ENCODE assay signal across 17 mouse cellular contexts in the genomic region with DNA sequence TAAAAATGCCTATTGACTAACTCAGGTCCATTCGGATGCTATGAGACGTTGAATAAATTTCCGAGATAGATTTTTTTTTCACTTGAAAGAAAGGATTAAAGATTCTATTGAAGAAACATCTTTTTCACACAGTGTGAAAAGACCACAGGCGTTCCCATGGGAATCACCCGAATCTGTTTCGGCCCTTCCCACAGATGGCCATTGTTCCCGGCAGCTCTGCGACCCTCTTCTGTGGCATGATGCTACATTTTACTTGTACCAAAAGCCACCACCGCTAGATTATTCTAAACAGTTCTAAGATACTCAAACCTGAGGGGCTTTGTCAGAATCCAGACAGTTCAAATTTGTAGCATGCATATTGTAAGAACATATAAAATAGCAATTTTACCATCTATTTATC. TPM values are rescaled to one million over a fixed set of nuclear protein-coding genes. Genes with fewer than 3 reads are reported as not detected.
DNase-seq lines count a peak whose midpoint lies in the region; ATAC-seq and TF ChIP-seq lines count a peak whose summit lies in the region.
"Had no signal": no experiment of that assay in that cellular context is flagged by ENCODE, and none has a peak within 500 bp of the region (broad histone marks: within the 10 kb centered on the region; RNA-seq: fewer than 3 reads in every experiment).

No protein-coding gene starts in this region.

- ATAC-seq in kidney, postnatal 0 days (replicated peaks; ENCODE audit: low FRiP score, low read depth) = no peak
- ATAC-seq in forebrain, embryonic 13.5 days = no peak
- ATAC-seq in hindbrain, embryonic 14.5 days (ENCODE audit: low FRiP score) = no peak
- peak; percentile 47; the same call in 1 of the 2 replicates for ATAC-seq in midbrain, embryonic 16.5 days
- ATAC-seq: inflammation-experienced regulatory T-cells, adult 6 months had no signal

- peak overlapping the region; percentile 68 for H3K27ac ChIP-seq in kidney, postnatal 0 days
- H3K27ac ChIP-seq in forebrain, embryonic 13.5 days = no peak overlapping the region; the same call in 1 of the 2 replicates
- H3K27ac ChIP-seq in hindbrain, embryonic 14.5 days = no peak overlapping the region
- no peak overlapping the region for H3K27ac ChIP-seq in midbrain, embryonic 16.5 days (ENCODE audit: low read length)
- H3K27ac ChIP-seq: limb, embryonic 15.5 days had no signal

- H3K36me3 ChIP-seq in kidney, postnatal 0 days (ENCODE audit: insufficient read depth, low read length) = no peaks in the 10 kb centered on the region
- no peaks in the 10 kb centered on the region for H3K36me3 ChIP-seq in forebrain, embryonic 13.5 days (ENCODE audit: poor library complexity, severe bottlenecking)
- no peaks in the 10 kb centered on the region for H3K36me3 ChIP-seq in hindbrain, embryonic 14.5 days (replicated peaks; ENCODE audit: control insufficient read depth, insufficient read depth)
- no peaks in the 10 kb centered on the region for H3K36me3 ChIP-seq in midbrain, embryonic 16.5 days (ENCODE audit: control insufficient read depth, insufficient read depth, low read length)
- H3K36me3 ChIP-seq: limb, embryonic 15.5 days had no signal

- H3K4me3 ChIP-seq in kidney, postnatal 0 days (replicated peaks; ENCODE audit: low read depth, low read length) = peak overlapping the region; percentile 30; the same call in 1 of the 2 replicates
- H3K4me3 ChIP-seq in forebrain, embryonic 13.5 days = no peak overlapping the region
- no peak overlapping the region for H3K4me3 ChIP-seq in hindbrain, embryonic 14.5 days (replicated peaks; ENCODE audit: low read length)
- no peak overlapping the region for H3K4me3 ChIP-seq in midbrain, embryonic 16.5 days (ENCODE audit: low read depth, low read length)
- H3K4me3 ChIP-seq: limb, embryonic 15.5 days had no signal

- no peak for TF ChIP-seq CTCF in kidney, postnatal 0 days (IDR thresholded peaks at IDR 0.05; ENCODE audit: low read depth)

- DNase-seq in kidney, postnatal 0 days (ENCODE audit: low spot score) = no peak
- DNase-seq in kidney, adult 8-10 months = no peak
- DNase-seq in hindbrain, embryonic 14.5 days (ENCODE audit: low spot score) = peak; percentile 31
- DNase-seq in spleen, adult 12 weeks (ENCODE audit: low spot score) = no peak
- DNase-seq in heart, postnatal 14 days = no peak
- no peak for DNase-seq in gastrocnemius, adult 8-10 months (ENCODE audit: low spot score in 2 of 2)
- DNase-seq: heart, adult 11 months; lung, adult 18-20 months; thymus, adult 18-20 months had no signal

- H3K9me3 ChIP-seq in kidney, postnatal 0 days (replicated peaks; ENCODE audit: low read length) = no peaks in the 10 kb centered on the region
- no peaks in the 10 kb centered on the region for H3K9me3 ChIP-seq in forebrain, embryonic 13.5 days (replicated peaks)
- no peaks in the 10 kb centered on the region for H3K9me3 ChIP-seq in hindbrain, embryonic 14.5 days (ENCODE audit: control insufficient read depth, low read length)
- H3K9me3 ChIP-seq in midbrain, embryonic 16.5 days (replicated peaks; ENCODE audit: control insufficient read depth, low read length, poor library complexity, severe bottlenecking) = no peaks in the 10 kb centered on the region
- H3K9me3 ChIP-seq: limb, embryonic 15.5 days had no signal

- intact Hi-C loops in heart, postnatal 14 days (cut with DNase I) = no loop called here

- no peaks in the 10 kb centered on the region for H3K4me1 ChIP-seq in kidney, postnatal 0 days (replicated peaks; ENCODE audit: insufficient read depth, low read length)
- peaks cover 18% of the 10 kb centered on the region for H3K4me1 ChIP-seq in forebrain, embryonic 13.5 days
- 0 out of 2 replicates have a peak, but pooled peaks cover 4% of the 10 kb centered on the region for H3K4me1 ChIP-seq in hindbrain, embryonic 14.5 days (replicated peaks; ENCODE audit: control insufficient read depth, insufficient read depth, low read length)
- peaks cover 8% of the 10 kb centered on the region; the same call in 1 of the 2 replicates for H3K4me1 ChIP-seq in midbrain, embryonic 16.5 days (ENCODE audit: control insufficient read depth, insufficient read depth, low read length)

- peak overlapping the region; percentile 37 for H3K4me2 ChIP-seq in kidney, postnatal 0 days (ENCODE audit: low read length)
- peak overlapping the region; percentile 27; the same call in 1 of the 2 replicates for H3K4me2 ChIP-seq in forebrain, embryonic 13.5 days
- H3K4me2 ChIP-seq in hindbrain, embryonic 14.5 days (replicated peaks) = 0 out of 2 replicates have a peak overlapping the region, but pooled peaks have one; percentile 7
- no peak overlapping the region for H3K4me2 ChIP-seq in midbrain, embryonic 16.5 days (ENCODE audit: low read length)
- H3K4me2 ChIP-seq: limb, embryonic 15.5 days had no signal

- H3K27me3 ChIP-seq in kidney, postnatal 0 days (ENCODE audit: insufficient read depth, low read length) = no peaks in the 10 kb centered on the region
- H3K27me3 ChIP-seq in forebrain, embryonic 13.5 days = no peaks in the 10 kb centered on the region
- no peaks in the 10 kb centered on the region for H3K27me3 ChIP-seq in hindbrain, embryonic 14.5 days (ENCODE audit: control insufficient read depth, insufficient read depth, low read length)
- H3K27me3 ChIP-seq in midbrain, embryonic 16.5 days (ENCODE audit: control insufficient read depth, insufficient read depth, low read depth, low read length) = no peaks in the 10 kb centered on the region
- H3K27me3 ChIP-seq: limb, embryonic 15.5 days had no signal

- H3K9ac ChIP-seq in kidney, postnatal 0 days (ENCODE audit: low read depth, low read length) = no peak overlapping the region
- no peak overlapping the region for H3K9ac ChIP-seq in forebrain, embryonic 13.5 days
- H3K9ac ChIP-seq in hindbrain, embryonic 14.5 days = no peak overlapping the region
- H3K9ac ChIP-seq in midbrain, embryonic 16.5 days (ENCODE audit: low read depth, low read length) = no peak overlapping the region
- H3K9ac ChIP-seq: limb, embryonic 15.5 days had no signal

- 77% methylated on average over 9 of the region's 9 CpGs for WGBS in kidney, postnatal 0 days
- 6% methylated on average over 9 of the region's 9 CpGs for WGBS in forebrain, embryonic 13.5 days
- WGBS in hindbrain, embryonic 14.5 days = 20% methylated on average over 9 of the region's 9 CpGs
- WGBS in midbrain, embryonic 16.5 days = 8% methylated on average over 9 of the region's 9 CpGs

RNA-seq across cellular contexts. Expression of a gene that starts 1.4 kb away (rescaled TPM):
- 17.3 and 21.5 TPM in 2 replicates for polyA plus RNA-seq in kidney, postnatal 0 days (2015; fragmentation: Nextera tagmentation; extraction: Ambion mirVana)
- 10.0 and 10.5 TPM in 2 replicates for polyA plus RNA-seq in forebrain, embryonic 13.5 days (2015; fragmentation: Nextera tagmentation; extraction: Ambion mirVana)
- polyA plus RNA-seq in hindbrain, embryonic 14.5 days (2014; fragmentation: Nextera tagmentation; extraction: Ambion mirVana) = 2.0 and 2.7 TPM in 2 replicates
- polyA plus RNA-seq in midbrain, embryonic 16.5 days (2015; fragmentation: Nextera tagmentation; extraction: Ambion mirVana) = 4.8 and 5.7 TPM in 2 replicates
- total RNA-seq in heart, postnatal 14 days (2021) = under 1 TPM; 0.12 TPM
- under 1 TPM in 1 of 4 experiments, not detected in 3; 0.05 TPM for total RNA-seq in gastrocnemius, adult 8-10 months (2022)
- total RNA-seq: common myeloid progenitor, adult 5-6 weeks; megakaryocyte, adult 5-6 weeks; MEL; neutrophil, adult 5-6 weeks had no signal
- polyA plus RNA-seq: inflammation-experienced regulatory T-cells, adult 6 months had no signal
